Mouse (Mus musculus) heart, postnatal 0 days (tissue): ENCODE measurements around the gene Ccdc107.

Source experiments
- CTCF ChIP-seq: IDR thresholded peaks from 2 replicates; pipeline ENCODE4 v1.5.1; 2016; ENCODE audit warnings: antibody characterized with exemption, control low read depth, low read depth
- EP300 ChIP-seq: IDR thresholded peaks from 2 replicates; pipeline ENCODE4 v1.6.1; 2016; ENCODE audit warnings: antibody characterized with exemption, low read depth

DNA sequence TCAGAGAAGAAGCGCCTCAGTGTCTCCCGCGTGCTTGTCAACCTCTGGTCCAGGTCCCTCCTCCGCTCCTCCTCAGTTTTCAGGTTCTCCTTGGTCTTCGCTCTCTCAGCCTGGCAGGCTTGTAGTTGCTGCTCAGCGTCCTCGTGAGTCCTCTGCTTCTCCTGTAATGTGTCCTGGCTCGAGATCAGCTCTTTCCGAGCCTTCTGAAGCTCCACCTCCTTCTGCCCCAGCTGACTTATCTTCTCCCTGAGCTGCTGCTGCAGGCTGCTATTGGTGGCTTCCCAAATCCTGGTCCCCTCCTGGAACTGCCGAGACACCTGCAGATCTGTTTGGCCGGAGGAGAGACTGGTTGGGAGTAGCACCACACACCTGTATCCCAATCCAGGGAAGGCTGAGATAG, 40.4 kb upstream of the Ccdc107 start:
- TF ChIP-seq CTCF = no peak
- TF ChIP-seq EP300 = no peak
